Mouse (Mus musculus): ENCODE results near the gene Gm2916.
"Not testable (repeated sequence)": the region's sequence is repeated elsewhere in the genome, so short reads cannot be mapped to it uniquely, and the experiment has no call there.

Gene Gm2916

DNA sequence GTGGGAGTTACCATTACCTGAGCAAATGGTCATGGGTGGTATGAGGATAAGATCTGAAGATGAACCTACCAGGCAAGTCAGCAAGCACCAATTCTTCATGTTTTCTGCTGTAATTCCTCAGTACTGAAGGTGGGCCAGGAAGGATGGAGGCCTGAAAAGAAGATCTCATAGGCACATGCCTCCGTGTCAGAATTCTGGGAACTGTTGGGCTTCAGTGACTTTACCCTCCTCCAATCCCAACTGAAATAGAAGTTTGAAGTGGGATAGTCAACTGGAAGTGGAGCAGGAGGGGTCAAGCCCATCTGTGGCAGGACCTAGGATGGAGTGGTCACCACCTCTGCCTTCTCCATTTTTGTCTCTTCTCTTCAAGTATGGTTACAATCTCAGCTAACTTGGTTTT lies at the start of gene Gm2916:
Gene Gm2916 (plus strand): TSS at position 301 of the 400 bp plus-strand sequence.
- DNase-seq (ENCODE audit: low read depth, low spot score) = not testable (repeated sequence)

GRCm38 (mm10) chr14:3845945-3846344 lies 38.0 kb upstream of the Gm2916 start, which contains the start of gene Gm3033:
TSS of gene Gm3033 (plus strand) at chr14:3846245.
- not testable (repeated sequence) for DNase-seq (ENCODE audit: low read depth, low spot score)

- DNase-seq (ENCODE audit: low read depth, low spot score) = not testable (repeated sequence)
Observed at GRCm38 (mm10) chr14:3931456-3931855, 47.5 kb downstream of the Gm2916 start, which contains the start of gene Gm3029. TSS of gene Gm3029 (plus strand) at chr14:3931756.

DNA sequence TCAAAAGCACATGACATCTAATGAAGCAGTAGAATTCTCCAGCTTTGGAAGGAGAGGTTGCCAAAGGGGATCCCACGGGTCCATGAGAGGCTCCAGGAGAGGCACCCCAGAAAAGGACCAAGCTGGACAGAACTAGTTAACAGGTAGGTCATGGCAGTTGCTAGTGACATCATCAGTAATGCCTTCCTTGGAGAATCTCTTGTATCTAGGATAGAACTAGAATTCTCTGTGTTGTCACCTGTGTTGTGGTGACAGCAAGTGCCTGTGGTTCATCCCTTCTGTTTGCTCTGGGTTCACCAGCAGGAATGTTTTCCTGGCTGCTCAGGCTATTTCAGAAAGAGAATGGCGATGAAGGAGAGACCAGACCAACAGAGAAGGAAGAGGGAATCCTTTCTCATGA lies 79.3 kb downstream of the Gm2916 start, which contains the start of gene Gm3095:
Gene Gm3095 (plus strand): TSS at position 301 of the 400 bp plus-strand sequence.
- not testable (repeated sequence) for DNase-seq (ENCODE audit: low read depth, low spot score)
